Mouse (Mus musculus): ENCODE measurements around the gene Slc6a1.

Gene Slc6a1

GRCm38 (mm10) chr6:114363740-114364139, 81.3 kb downstream of the Slc6a1 start:
- no peak for DNase-seq

GRCm38 (mm10) chr6:114364734-114365133, 82.3 kb downstream of the Slc6a1 start:
- DNase-seq: no peak

GRCm38 (mm10) chr6:114366191-114366590, 83.8 kb downstream of the Slc6a1 start:
- no peak for DNase-seq
